Mouse (Mus musculus) embryonic facial prominence, embryonic 15.5 days (tissue): ENCODE results near the gene Insl6. TPM values are rescaled to one million over a fixed set of nuclear protein-coding genes. Genes with fewer than 3 reads are reported as not detected.
A peak's percentile ranks its signal among the peaks of the same experiment; 100 is the strongest.

Source experiments
- ATAC-seq: fragments of 200-750 bp; cut with Nextera tagmentation; 2 replicates; pipeline ENCODE4 v1.8.0; 2017; ENCODE audit warnings: low read depth, moderate TSS enrichment; ENCODE audit not compliant: insufficient number of reproducible peaks, low FRiP score, low TSS enrichment
- H3K27ac ChIP-seq: fragments of 300-500 bp; sonication (generic); replicated peaks from 2 replicates; pipeline ENCODE4 v1.5.1; 2015; ENCODE audit warnings: mild to moderate bottlenecking, inconsistent platforms
- H3K27me3 ChIP-seq: fragments of 300-500 bp; sonication (generic); 2 replicates; pipeline ENCODE4 v1.6.1; 2015; ENCODE audit warnings: inconsistent platforms
- H3K36me3 ChIP-seq: fragments of 300-500 bp; sonication (generic); 2 replicates; pipeline ENCODE4 v1.6.1; 2015; ENCODE audit warnings: mild to moderate bottlenecking, inconsistent platforms
- H3K4me1 ChIP-seq: fragments of 300-500 bp; sonication (generic); 2 replicates; pipeline ENCODE4 v1.6.1; 2015; ENCODE audit warnings: inconsistent platforms
- H3K4me2 ChIP-seq: fragments of 300-500 bp; sonication (generic); replicated peaks from 2 replicates; pipeline ENCODE4 v1.6.1; 2015; ENCODE audit warnings: mild to moderate bottlenecking, inconsistent platforms
- H3K4me3 ChIP-seq: fragments of 300-500 bp; sonication (generic); replicated peaks from 2 replicates; pipeline ENCODE4 v1.5.1; 2015; ENCODE audit warnings: mild to moderate bottlenecking, inconsistent platforms
- H3K9ac ChIP-seq: fragments of 300-500 bp; sonication (generic); 2 replicates; pipeline ENCODE4 v1.6.1; 2015; ENCODE audit warnings: inconsistent platforms
- H3K9me3 ChIP-seq: fragments of 300-500 bp; sonication (generic); replicated peaks from 2 replicates; pipeline ENCODE4 v1.6.1; 2016; ENCODE audit warnings: inconsistent platforms
- WGBS: fragments of 180-500 bp; shearing (Covaris S2); methylation state at CpG from one replicate; pipeline ENCODE4 v1.1.7; 2015; 5-methylcytosine and 5-hydroxymethylcytosine counted together
- polyA plus RNA-seq: library from polyadenylated mRNA; unstranded; fragments of >200 nt; fragmentation: Nextera tagmentation; extraction: Ambion mirVana; gene quantifications from 2 replicates; pipeline ENCODE4 v1.2.1, GENCODE M21; 2015

The Insl6 gene
- polyA plus RNA-seq, 1 experiment from 2014 or later: 9.9 TPM

- Histone ChIP-seq H3K27me3 (no peaks in the 10 kb centered on the region), H3K4me3 (peak within 1 kb of the TSS; percentile 61), H3K27ac (0 out of 2 replicates have a peak within 1 kb of the TSS, but pooled peaks have one; percentile 44), H3K4me1 (peaks cover 15% of the 10 kb centered on the region), H3K4me2 (peak within 1 kb of the TSS; percentile 80), H3K9me3 (no peaks in the 10 kb centered on the region), H3K36me3 (no peaks in the 10 kb centered on the region), H3K9ac (peak within 1 kb of the TSS; percentile 21; the same call in 1 of the 2 replicates)
- 2% methylated on average over 26 of the region's 26 CpGs for WGBS
- ATAC-seq: no peak
Measured at GRCm38 (mm10) chr19:29366969-29367622, 41.9 kb upstream of the Insl6 start, which contains the start of the genes Plgrkt and Cd274. Gene Plgrkt (minus strand): TSS chr19:29367390. Gene Cd274 (plus strand): TSS chr19:29367455.

GRCm38 (mm10) chr19:29366226-29366968, 41.2 kb upstream of the Insl6 start:
- Histone ChIP-seq H3K36me3 (no peaks in the 10 kb centered on the region), H3K27me3 (no peaks in the 10 kb centered on the region), H3K27ac (no peak overlapping the region), H3K4me1 (peaks cover 9% of the 10 kb centered on the region), H3K4me3 (peak overlapping the region; percentile 61), H3K9me3 (no peaks in the 10 kb centered on the region), H3K9ac (peak overlapping the region; percentile 21; the same call in 1 of the 2 replicates), H3K4me2 (peak overlapping the region; percentile 80)
- no peak for ATAC-seq
- WGBS: 53% methylated on average over 20 of the region's 20 CpGs

- no peaks in the 10 kb centered on the region for H3K27me3 ChIP-seq
- no peaks in the 10 kb centered on the region for H3K9me3 ChIP-seq
- no peak overlapping the region for H3K4me2 ChIP-seq
- H3K27ac ChIP-seq: no peak overlapping the region
- WGBS: 23% methylated on average over 3 of the region's 3 CpGs
- H3K9ac ChIP-seq: no peak overlapping the region
- H3K4me3 ChIP-seq: no peak overlapping the region
- H3K4me1 ChIP-seq: peaks cover 17% of the 10 kb centered on the region
- no peaks in the 10 kb centered on the region for H3K36me3 ChIP-seq
- no peak for ATAC-seq
Measured at GRCm38 (mm10) chr19:29365105-29365504, 39.9 kb upstream of the Insl6 start.

DNA sequence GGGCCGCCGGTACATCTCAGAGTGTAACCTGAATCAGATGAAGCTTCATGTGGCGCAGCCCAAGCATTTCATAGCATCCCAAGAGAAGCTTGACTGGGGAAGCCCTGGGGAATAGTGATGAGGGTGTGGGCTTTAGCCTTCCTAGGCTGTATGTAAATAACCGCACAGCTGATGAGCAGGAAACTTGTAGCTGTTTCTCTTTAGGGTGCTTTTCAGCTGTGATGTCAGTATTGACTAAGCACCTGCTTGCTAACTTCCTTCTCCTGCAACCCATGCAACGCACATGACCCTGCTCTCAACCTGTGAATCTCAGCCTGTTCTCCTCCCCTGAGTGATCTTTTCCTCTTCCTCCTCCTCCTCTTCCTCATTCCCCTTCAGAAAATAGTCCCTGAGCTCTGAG, 38.9 kb upstream of the Insl6 start:
- Histone ChIP-seq H3K9me3 (no peaks in the 10 kb centered on the region), H3K27ac (no peak overlapping the region), H3K27me3 (no peaks in the 10 kb centered on the region), H3K4me1 (peaks cover 18% of the 10 kb centered on the region), H3K36me3 (no peaks in the 10 kb centered on the region), H3K4me2 (no peak overlapping the region), H3K9ac (no peak overlapping the region), H3K4me3 (no peak overlapping the region)
- no peak for ATAC-seq
- 76% methylated on average over 5 of the region's 5 CpGs for WGBS

- Histone ChIP-seq H3K9ac (no peak overlapping the region), H3K27ac (no peak overlapping the region), H3K27me3 (no peaks in the 10 kb centered on the region), H3K4me1 (peaks cover 18% of the 10 kb centered on the region), H3K9me3 (no peaks in the 10 kb centered on the region), H3K36me3 (0 out of 2 replicates have a peak, but pooled peaks cover under 1% of the 10 kb centered on the region), H3K4me3 (no peak overlapping the region), H3K4me2 (no peak overlapping the region)
- ATAC-seq: no peak
- 85% methylated on average over 7 of the region's 7 CpGs for WGBS
Measured at GRCm38 (mm10) chr19:29363557-29363956, 38.4 kb upstream of the Insl6 start.

GRCm38 (mm10) chr19:29362173-29362930, 37.2 kb upstream of the Insl6 start:
- Histone ChIP-seq H3K4me2 (peak overlapping the region; percentile 82), H3K36me3 (0 out of 2 replicates have a peak, but pooled peaks cover 6% of the 10 kb centered on the region), H3K9ac (peak overlapping the region; percentile 67; the same call in 1 of the 2 replicates), H3K4me3 (peak overlapping the region; percentile 71), H3K9me3 (no peaks in the 10 kb centered on the region), H3K4me1 (peaks cover 18% of the 10 kb centered on the region), H3K27me3 (no peaks in the 10 kb centered on the region), H3K27ac (no peak overlapping the region)
- ATAC-seq: no peak
- WGBS: 42% methylated on average over 13 of the region's 13 CpGs

DNA sequence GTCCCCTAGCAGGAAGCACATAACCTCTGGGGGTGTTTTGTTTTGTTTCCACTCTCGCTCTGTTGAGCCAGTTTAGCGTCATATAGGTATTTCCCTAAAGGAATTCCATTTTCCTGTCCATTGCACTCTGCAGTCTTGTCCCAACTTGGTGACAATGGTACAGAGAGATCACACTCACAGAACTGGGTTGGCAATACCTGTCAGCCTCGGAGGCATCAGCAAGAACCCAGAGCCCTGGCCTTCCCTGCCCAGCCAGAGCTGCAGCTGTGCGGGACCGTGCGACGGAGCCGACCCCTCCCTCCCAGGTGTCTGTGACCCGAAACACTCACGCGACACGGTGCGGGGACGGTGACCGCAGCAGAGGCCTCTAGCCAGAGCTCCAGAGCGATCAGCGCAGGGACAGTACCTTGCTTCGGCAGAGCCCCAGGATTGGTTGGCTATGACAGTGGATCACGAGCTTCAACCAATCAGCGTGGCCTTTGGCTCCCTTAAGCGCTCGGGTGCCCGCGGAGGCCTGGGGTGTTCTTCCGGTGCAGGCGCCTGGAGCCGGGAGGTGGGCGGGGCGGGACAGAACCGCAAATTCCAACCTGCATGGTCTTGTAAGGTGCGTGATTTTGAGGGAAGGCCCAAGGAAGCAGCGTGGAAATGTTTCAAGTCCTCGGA, 36.4 kb upstream of the Insl6 start:
- ATAC-seq: peak; percentile 99
- Histone ChIP-seq H3K9me3 (no peaks in the 10 kb centered on the region), H3K4me1 (peaks cover 16% of the 10 kb centered on the region), H3K27ac (no peak overlapping the region), H3K4me2 (peak overlapping the region; percentile 82), H3K9ac (peak overlapping the region; percentile 67), H3K36me3 (0 out of 2 replicates have a peak, but pooled peaks cover 6% of the 10 kb centered on the region), H3K27me3 (no peaks in the 10 kb centered on the region), H3K4me3 (peak overlapping the region; percentile 71)
- WGBS: 2% methylated on average over 33 of the region's 33 CpGs

GRCm38 (mm10) chr19:29360251-29360650, 35.1 kb upstream of the Insl6 start:
- WGBS: 79% methylated on average over 5 of the region's 5 CpGs
- Histone ChIP-seq H3K27me3 (no peaks in the 10 kb centered on the region), H3K4me3 (no peak overlapping the region), H3K4me2 (0 out of 2 replicates have a peak overlapping the region, but pooled peaks have one; percentile 82), H3K9ac (no peak overlapping the region), H3K27ac (no peak overlapping the region), H3K9me3 (no peaks in the 10 kb centered on the region), H3K36me3 (0 out of 2 replicates have a peak, but pooled peaks cover 6% of the 10 kb centered on the region), H3K4me1 (peaks cover 19% of the 10 kb centered on the region)
- no peak for ATAC-seq

- Histone ChIP-seq H3K27me3 (no peaks in the 10 kb centered on the region), H3K4me2 (no peak overlapping the region), H3K27ac (no peak overlapping the region), H3K36me3 (0 out of 2 replicates have a peak, but pooled peaks cover 6% of the 10 kb centered on the region), H3K9me3 (no peaks in the 10 kb centered on the region), H3K4me1 (peaks cover 13% of the 10 kb centered on the region; the same call in 1 of the 2 replicates), H3K4me3 (no peak overlapping the region), H3K9ac (no peak overlapping the region)
- ATAC-seq: no peak
- WGBS: 78% methylated on average over 11 of the region's 11 CpGs
Measured at GRCm38 (mm10) chr19:29356281-29356680, 31.1 kb upstream of the Insl6 start.
